Mouse (Mus musculus) hindbrain, embryonic 12.5 days (tissue): Measurements from ENCODE around the gene Cdkn2aipnl. TPM values are rescaled to one million over a fixed set of nuclear protein-coding genes. Genes with fewer than 3 reads are reported as not detected.

Experiments
- polyA plus RNA-seq: library from polyadenylated mRNA; unstranded; fragments of >200 nt; fragmentation: Nextera tagmentation; extraction: Ambion mirVana; gene quantifications from 2 replicates; pipeline ENCODE4 v1.2.1, GENCODE M21; 2016

Cdkn2aipnl gene
- polyA plus RNA-seq, 1 experiment from 2014 or later, result 106 TPM

Other genes starting within 250 kb of the Cdkn2aipnl start
- gene Sec24a, start 204.0 kb upstream of the Cdkn2aipnl start, polyA plus RNA-seq, result 16.4 and 18.1 TPM in 2 replicates
- gene Sar1b, start 204.0 kb upstream of the Cdkn2aipnl start, polyA plus RNA-seq, result 125 and 126 TPM in 2 replicates
- gene Jade2, start 110.0 kb upstream of the Cdkn2aipnl start, polyA plus RNA-seq, result 0.83 and 1.0 TPM in 2 replicates
- gene Ube2b, start 33.1 kb downstream of the Cdkn2aipnl start, polyA plus RNA-seq, result 228 and 245 TPM in 2 replicates
- gene Cdkl3, start 36.6 kb downstream of the Cdkn2aipnl start, polyA plus RNA-seq, result 17.4 and 17.5 TPM in 2 replicates
- 123 and 126 TPM in 2 replicates for gene Ppp2ca, start 131.0 kb downstream of the Cdkn2aipnl start, polyA plus RNA-seq
- gene Olfr1373, start 177.9 kb downstream of the Cdkn2aipnl start, polyA plus RNA-seq, result not detected in 2 replicates
- not detected in 2 replicates for gene Olfr1371, start 246.3 kb downstream of the Cdkn2aipnl start, polyA plus RNA-seq